Mouse (Mus musculus) layer of hippocampus, postnatal 25 days (tissue): Measurements from ENCODE around the gene Hgfac. TPM values are rescaled to one million over a fixed set of nuclear protein-coding genes. Genes with fewer than 3 reads are reported as not detected.

Experiments used
- DNase-seq, 2 experiments: peaks; one replicate each; pipeline ENCODE4 v3.0.0; 2022; ENCODE audit warnings: mixed read lengths in 2 of 2, low spot score in 1 of 2; ENCODE audit errors: extremely low spot score in 1 of 2
- total RNA-seq, 2 experiments: library from RNA; stranded (reverse); gene quantifications; 2 replicates each; pipeline ENCODE4 v1.2.3; 2021

Gene Hgfac
- total RNA-seq, 2 experiments from 2014 or later: 0.64 to 0.80 TPM

DNA sequence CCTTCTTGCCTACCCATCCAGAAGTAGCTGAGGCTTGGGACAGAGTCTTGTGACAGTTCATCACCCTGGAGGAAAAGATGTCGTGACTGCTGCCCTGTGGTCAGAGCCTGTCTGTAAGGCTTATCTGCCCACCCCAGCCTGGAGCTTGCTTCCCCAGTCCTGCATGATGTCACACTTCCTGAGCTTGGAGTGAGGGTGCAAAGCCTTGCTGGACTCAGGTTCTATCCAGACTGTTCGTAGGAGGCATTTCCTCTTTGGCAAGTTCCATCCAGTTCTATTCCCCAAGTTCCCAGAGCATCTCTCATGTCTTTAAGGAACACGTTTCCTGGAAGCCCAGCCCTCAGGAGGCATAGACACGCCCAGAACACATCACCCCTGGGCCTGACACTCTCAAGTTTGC is 5.5 kb upstream of the Hgfac start:
- no peak for DNase-seq

- no peak for DNase-seq
These were observed 3.9 kb upstream of the Hgfac start for GRCm38 (mm10) chr5:35037438-35037837.

- DNase-seq: no peak
These were observed 1.3 kb downstream of the Hgfac start for GRCm38 (mm10) chr5:35042431-35043109.

DNA sequence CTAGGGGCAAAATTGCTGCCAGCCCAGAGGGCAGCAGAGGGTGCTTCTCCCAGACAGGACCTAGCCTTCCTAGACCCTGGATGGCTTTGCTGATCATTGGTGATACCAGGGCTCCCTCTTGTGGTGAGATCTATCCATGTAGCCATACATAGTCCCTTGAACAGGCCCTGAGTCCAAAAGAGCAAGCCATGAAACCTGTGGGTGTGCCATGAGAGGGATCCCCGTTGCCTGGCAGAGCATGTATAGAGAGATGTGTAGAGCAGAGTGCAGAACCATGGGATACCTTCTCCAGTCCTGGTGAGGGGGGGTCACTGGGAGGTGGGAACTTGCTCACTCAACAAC is 1.8 kb downstream of the Hgfac start:
- peak; percentile 60 to 81 for DNase-seq

GRCm38 (mm10) chr5:35050541-35050940 is 9.2 kb downstream of the Hgfac start:
- no peak for DNase-seq

DNA sequence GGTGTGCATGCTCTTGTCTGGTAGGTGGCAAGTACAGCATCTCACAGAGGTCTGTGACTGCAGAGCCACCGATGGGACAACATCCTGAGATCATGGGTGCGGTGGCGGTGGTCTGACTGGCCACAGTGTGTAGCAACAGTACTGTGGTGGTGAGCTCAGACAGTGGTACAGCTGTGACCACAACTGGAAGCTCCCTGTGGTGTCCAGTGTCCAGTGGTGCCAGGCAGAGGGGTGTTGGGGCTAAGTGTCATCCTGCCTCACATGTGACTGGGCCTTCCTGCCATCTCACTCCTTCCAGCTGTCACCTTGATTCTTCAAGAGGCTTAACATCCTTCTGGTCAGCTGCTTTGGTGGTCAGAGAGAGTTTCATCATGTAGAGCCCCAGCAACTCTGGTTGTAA is 13.3 kb downstream of the Hgfac start:
- DNase-seq: no peak

GRCm38 (mm10) chr5:35055076-35055475 is 13.8 kb downstream of the Hgfac start:
- no peak for DNase-seq

DNA sequence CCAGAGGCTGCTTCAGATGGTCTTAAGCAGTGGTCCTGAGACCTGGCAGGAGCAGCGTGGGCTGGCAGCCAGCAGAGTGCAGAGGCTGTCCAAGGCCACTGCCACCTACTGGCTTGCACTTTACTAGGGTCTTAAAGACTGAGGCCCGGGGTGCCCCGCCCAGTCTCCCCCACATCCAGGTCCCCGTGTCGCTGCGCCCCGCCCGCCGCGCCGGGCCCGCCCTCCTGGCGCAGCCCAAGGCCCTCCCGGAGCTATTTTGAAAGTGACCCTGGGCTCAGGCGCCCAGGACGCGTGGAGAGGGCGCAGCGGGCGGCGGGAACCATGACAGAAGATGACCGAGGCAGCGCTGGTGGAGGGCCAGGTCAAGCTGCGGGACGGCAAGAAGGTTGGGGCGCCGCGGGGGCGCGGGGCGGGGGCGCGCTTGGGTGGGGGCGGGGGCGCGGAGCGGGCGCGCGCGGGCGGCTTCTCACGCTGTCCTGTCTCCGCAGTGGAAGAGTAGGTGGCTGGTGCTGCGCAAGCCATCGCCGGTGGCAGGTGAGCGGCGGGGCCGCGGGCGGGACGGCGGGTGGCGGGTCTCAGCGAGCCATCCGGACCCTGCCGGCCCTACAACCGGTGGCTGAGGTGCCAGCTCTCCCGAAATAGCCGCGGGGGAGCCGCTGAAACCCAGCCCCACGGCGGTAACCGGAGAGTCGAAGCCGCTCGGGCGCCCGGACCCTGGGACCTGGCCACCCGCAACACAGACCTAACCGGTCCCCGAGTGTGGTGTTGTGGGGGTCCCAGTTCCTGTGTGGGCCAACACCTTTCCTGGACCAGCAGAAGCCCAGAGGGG is 15.5 kb downstream of the Hgfac start, which contains the start of gene Dok7:
Dok7 (plus strand) TSS at position 163 of the 829 bp plus-strand sequence.
- DNase-seq: peak; percentile 39 to 50

- DNase-seq: no peak
These were observed 16.3 kb downstream of the Hgfac start for GRCm38 (mm10) chr5:35057582-35057981.

GRCm38 (mm10) chr5:35058216-35058615 is 16.9 kb downstream of the Hgfac start:
- no peak for DNase-seq

DNA sequence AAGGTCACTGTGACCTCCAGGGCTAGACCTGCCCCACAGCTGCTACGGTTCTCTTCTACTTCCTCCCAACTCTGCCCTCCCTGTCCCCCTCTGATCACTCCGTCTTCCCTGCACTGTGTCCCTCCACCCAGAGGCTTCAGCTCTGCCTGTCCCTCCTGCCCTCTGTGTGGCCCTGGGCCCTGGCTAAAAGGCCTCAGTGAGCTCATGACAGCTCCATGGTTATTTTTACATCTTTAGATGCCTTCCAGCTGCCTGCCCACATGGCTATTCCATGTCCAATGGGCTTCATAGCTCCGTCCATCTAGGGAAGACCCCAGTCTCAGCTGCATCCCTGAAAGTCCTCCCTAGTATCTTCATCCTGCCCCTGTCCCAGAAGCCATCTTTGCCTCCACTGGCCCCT is 18.8 kb downstream of the Hgfac start:
- DNase-seq: no peak

DNA sequence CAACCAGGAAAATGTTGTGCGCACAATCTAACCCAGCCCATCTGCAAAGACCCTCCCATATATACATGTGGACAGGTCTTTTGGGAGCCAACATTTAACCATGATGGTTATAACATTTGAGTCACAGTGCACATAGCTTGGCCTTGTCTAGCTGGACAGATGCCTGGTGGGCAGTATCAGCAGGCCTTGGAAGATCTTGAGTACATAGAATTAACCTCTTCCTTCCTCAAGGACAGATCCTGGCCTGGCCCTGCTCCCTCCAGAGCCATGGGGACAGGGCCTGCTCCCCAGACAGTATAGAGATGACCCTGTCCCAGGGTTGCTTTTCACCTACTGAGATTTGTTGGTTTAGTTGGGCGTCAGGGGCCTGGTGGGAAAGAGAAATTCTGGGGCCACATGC is 28.5 kb downstream of the Hgfac start:
- no peak for DNase-seq

DNA sequence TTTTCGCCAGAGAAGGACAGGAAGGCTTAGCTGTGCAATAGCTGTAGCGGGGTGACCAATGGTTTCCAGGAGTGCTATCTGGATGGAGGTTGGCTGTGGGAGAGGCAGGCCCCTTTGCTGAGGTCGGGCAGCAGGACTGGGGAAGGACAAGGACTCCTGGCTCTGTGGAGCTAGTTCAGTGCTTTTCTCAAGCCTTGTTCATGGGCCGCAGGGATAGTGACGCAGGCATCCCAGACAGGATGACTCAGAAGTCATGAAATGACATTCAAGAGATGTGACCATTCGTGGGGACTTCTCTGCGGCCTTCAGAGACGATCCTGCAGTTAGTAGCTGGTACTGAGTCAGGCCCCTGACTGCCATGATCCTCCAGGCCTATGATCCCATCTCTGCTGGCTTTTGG is 29.0 kb downstream of the Hgfac start:
- no peak for DNase-seq

GRCm38 (mm10) chr5:35070953-35071352 is 29.6 kb downstream of the Hgfac start:
- no peak for DNase-seq

DNA sequence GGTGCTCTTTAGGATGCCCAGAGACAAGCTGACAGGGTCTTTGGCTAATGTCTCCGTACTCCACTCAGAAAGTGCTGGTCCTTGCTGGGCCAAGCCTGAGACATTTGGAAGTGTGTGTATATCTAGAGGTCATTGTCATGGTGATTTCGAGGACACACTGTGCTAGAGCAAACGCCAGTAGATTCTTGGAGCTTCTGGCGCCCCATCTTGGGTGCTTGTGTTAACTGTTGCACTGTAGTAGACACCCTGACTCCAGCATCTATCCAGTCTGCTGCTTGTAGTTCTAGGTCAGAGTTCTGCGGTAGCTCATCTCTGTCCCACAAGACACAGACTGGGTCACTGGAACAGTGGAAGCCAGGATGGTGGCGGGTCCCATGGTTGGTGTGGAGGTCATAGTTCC is 30.5 kb downstream of the Hgfac start:
- DNase-seq: no peak

DNA sequence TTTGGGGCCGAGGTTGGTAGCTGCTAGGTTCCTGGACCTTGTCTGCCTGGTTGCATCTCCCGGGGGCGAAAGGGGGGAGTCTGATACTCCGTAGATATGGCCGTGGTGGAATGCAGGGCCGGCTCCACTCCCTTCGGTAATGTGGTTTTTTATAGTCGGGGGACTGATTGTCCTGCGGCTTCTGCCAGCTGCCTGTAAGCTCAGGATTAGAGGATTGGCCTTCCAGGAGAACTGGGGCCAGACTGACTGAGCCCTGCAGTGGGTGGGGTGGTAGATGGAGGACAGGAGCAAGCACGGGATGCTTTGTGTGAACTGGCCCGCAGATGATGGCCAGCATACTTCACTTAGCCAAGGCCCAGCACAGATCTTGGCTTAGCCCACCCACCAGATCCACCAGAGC is 31.9 kb downstream of the Hgfac start:
- DNase-seq: no peak

GRCm38 (mm10) chr5:35073992-35074391 is 32.7 kb downstream of the Hgfac start:
- no peak for DNase-seq

GRCm38 (mm10) chr5:35076369-35076768 is 35.1 kb downstream of the Hgfac start:
- no peak for DNase-seq

DNA sequence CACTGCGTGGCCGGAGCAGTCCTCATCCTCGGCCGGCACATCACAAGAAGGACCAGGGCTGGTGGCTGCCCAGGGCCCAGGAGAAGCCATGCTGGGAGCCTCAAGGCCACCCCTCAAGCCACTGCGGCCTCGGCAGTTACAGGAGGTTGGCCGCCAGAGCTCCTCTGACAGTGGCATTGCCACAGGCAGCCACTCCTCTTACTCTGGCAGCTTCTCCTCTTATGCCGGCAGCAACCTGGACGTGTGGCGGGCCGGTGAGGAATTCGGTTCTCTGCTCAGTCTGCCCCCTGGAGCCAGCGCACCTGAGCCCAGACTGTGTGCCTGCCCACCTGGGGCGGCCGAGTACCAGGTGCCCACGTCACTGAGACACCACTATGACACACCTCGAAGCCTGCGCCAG is 37.8 kb downstream of the Hgfac start:
- no peak for DNase-seq

GRCm38 (mm10) chr5:35084913-35085312 is 43.6 kb downstream of the Hgfac start:
- no peak for DNase-seq

DNA sequence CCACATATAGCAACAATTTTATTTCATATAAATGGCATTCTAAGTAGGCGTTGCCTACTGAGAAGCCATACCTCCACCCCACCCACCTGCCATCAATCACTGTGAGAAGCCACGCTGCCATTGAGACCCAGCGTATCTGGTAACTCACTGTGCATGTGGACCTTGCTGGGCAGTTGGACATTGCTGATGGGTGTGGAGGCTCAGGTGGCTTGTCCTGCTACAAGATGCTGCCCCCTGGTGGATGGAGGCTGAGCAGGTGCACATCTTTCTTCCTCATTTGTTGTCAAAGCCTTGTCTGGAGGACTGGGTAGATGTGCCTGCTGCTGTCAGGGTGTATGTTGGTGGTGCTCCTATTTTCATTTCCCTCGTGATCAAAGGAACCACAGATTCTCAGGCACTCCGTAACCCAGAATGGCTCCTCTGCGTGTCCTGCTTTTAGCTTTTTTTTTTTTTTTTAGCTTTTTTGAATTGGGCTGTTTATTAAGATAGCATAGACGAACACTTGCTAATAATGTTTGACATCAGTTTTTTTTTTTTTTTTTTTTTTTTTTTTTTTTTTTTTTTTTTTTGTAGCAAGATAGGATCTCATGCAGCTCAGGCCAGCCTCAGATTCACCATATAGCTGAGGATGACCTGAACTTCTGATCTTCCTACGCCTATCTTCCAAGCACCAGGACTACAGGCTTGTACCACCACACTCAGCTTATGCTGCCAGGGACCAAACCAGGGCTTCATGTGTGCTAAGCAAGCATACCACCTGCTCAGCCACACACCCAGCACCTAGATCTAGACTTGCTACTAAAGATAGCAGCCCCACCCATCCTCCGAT is 47.7 kb downstream of the Hgfac start:
- DNase-seq: peak; percentile 42 to 70
